Mouse (Mus musculus) liver, embryonic 16.5 days (tissue): ENCODE data around the gene Tmem245. TPM values are rescaled to one million over a fixed set of nuclear protein-coding genes. Genes with fewer than 3 reads are reported as not detected.

ENCODE experiments used
- ATAC-seq: fragments of 200-750 bp; cut with Nextera tagmentation; 2 replicates; pipeline ENCODE4 v1.8.0; 2017; ENCODE audit warnings: low read depth, mild to moderate bottlenecking, moderate number of reproducible peaks, moderate library complexity
- H3K27ac ChIP-seq: fragments of 300-500 bp; sonication (generic); 2 replicates; pipeline ENCODE4 v1.5.1; 2014; ENCODE audit warnings: mild to moderate bottlenecking, low read length
- H3K27me3 ChIP-seq: fragments of 300-500 bp; sonication (generic); 2 replicates; pipeline ENCODE4 v1.6.1; 2014; ENCODE audit warnings: low read depth, low read length, mixed read lengths; ENCODE audit not compliant: control insufficient read depth, insufficient read depth
- H3K36me3 ChIP-seq: fragments of 300-500 bp; sonication (generic); 2 replicates; pipeline ENCODE4 v1.6.1; 2014; ENCODE audit warnings: mild to moderate bottlenecking; ENCODE audit not compliant: control insufficient read depth, insufficient read depth
- H3K4me1 ChIP-seq: fragments of 300-500 bp; sonication (generic); 2 replicates; pipeline ENCODE4 v1.6.1; 2014; ENCODE audit warnings: low read depth, low read length, mixed read lengths; ENCODE audit not compliant: control insufficient read depth
- H3K4me2 ChIP-seq: fragments of 300-500 bp; sonication (generic); 2 replicates; pipeline ENCODE4 v1.6.1; 2014; ENCODE audit warnings: low read depth, low read length, mixed read lengths
- H3K4me3 ChIP-seq: fragments of 300-500 bp; sonication (generic); 2 replicates; pipeline ENCODE4 v1.5.1; 2014; ENCODE audit warnings: low read depth, mild to moderate bottlenecking, low read length
- H3K9ac ChIP-seq: fragments of 300-500 bp; sonication (generic); 2 replicates; pipeline ENCODE4 v1.6.1; 2014; ENCODE audit warnings: low read depth, low read length
- H3K9me3 ChIP-seq: fragments of 300-500 bp; sonication (generic); replicated peaks from 2 replicates; pipeline ENCODE4 v1.6.1; 2016; ENCODE audit warnings: low read length; ENCODE audit not compliant: control insufficient read depth
- WGBS: fragments of 180-500 bp; shearing (Covaris S2); extraction: QIAGEN DNeasy Blood & Tissue Kit; methylation state at CpG from one replicate; pipeline ENCODE4 v1.1.7; 2014; ENCODE audit not compliant: insufficient replicate concordance; 5-methylcytosine and 5-hydroxymethylcytosine counted together
- polyA plus RNA-seq: library from polyadenylated mRNA; unstranded; fragments of >200 nt; fragmentation: Nextera tagmentation; extraction: Ambion mirVana; gene quantifications from 2 replicates; pipeline ENCODE4 v1.2.1, GENCODE M21; 2015

Tmem245 gene
- polyA plus RNA-seq, 1 experiment from 2014 or later = 2.4 TPM

GRCm38 (mm10) chr4:56865003-56865511, 82.2 kb downstream of the Tmem245 start, which contains the start of gene Ctnnal1:
TSS of gene Ctnnal1 (minus strand) at chr4:56865188.
- Histone ChIP-seq H3K4me1 (peaks cover 34% of the 10 kb centered on the region), H3K36me3 (no peaks in the 10 kb centered on the region), H3K9me3 (no peaks in the 10 kb centered on the region), H3K27ac (peak within 1 kb of the TSS; percentile 91), H3K4me3 (peak within 1 kb of the TSS; percentile 81), H3K27me3 (no peaks in the 10 kb centered on the region), H3K9ac (peak within 1 kb of the TSS; percentile 84), H3K4me2 (peak within 1 kb of the TSS; percentile 94)
- peak; percentile 93 for ATAC-seq
- WGBS = under 1% methylated on average over 39 of the region's 45 CpGs

GRCm38 (mm10) chr4:56864417-56865001, 82.7 kb downstream of the Tmem245 start:
- H3K9ac ChIP-seq = peak overlapping the region; percentile 84
- H3K4me1 ChIP-seq = peaks cover 34% of the 10 kb centered on the region
- H3K4me3 ChIP-seq = peak overlapping the region; percentile 81
- WGBS = under 1% methylated on average over 49 of the region's 49 CpGs
- H3K9me3 ChIP-seq = no peaks in the 10 kb centered on the region
- H3K27ac ChIP-seq = peak overlapping the region; percentile 91
- H3K36me3 ChIP-seq = no peaks in the 10 kb centered on the region
- H3K27me3 ChIP-seq = no peaks in the 10 kb centered on the region
- ATAC-seq = peak; percentile 28
- H3K4me2 ChIP-seq = peak overlapping the region; percentile 94

GRCm38 (mm10) chr4:56864016-56864415, 83.2 kb downstream of the Tmem245 start:
- no peak for ATAC-seq

GRCm38 (mm10) chr4:56861551-56861950, 85.7 kb downstream of the Tmem245 start:
- H3K4me3 ChIP-seq = no peak overlapping the region
- 21% methylated on average over 4 of the region's 4 CpGs for WGBS
- H3K4me1 ChIP-seq = peaks cover 34% of the 10 kb centered on the region
- no peaks in the 10 kb centered on the region for H3K36me3 ChIP-seq
- ATAC-seq = no peak
- H3K27me3 ChIP-seq = no peaks in the 10 kb centered on the region
- no peak overlapping the region for H3K9ac ChIP-seq
- H3K9me3 ChIP-seq = no peaks in the 10 kb centered on the region
- H3K27ac ChIP-seq = no peak overlapping the region
- no peak overlapping the region; the same call in 1 of the 2 replicates for H3K4me2 ChIP-seq

More at GRCm38 (mm10) chr4:56864016-56864415, 83.2 kb downstream of the Tmem245 start:
- no peaks in the 10 kb centered on the region for H3K27me3 ChIP-seq
- 64% methylated on average over 4 of the region's 4 CpGs for WGBS
- H3K4me1 ChIP-seq = peaks cover 34% of the 10 kb centered on the region
- H3K4me2 ChIP-seq = peak overlapping the region; percentile 94
- H3K4me3 ChIP-seq = peak overlapping the region; percentile 81
- H3K9me3 ChIP-seq = no peaks in the 10 kb centered on the region
- no peaks in the 10 kb centered on the region for H3K36me3 ChIP-seq
- no peak overlapping the region; the same call in 1 of the 2 replicates for H3K27ac ChIP-seq
- H3K9ac ChIP-seq = peak overlapping the region; percentile 84

GRCm38 (mm10) chr4:56858733-56859132, 88.5 kb downstream of the Tmem245 start:
- Histone ChIP-seq H3K4me2 (no peak overlapping the region), H3K4me1 (peaks cover 21% of the 10 kb centered on the region), H3K27ac (no peak overlapping the region), H3K9me3 (no peaks in the 10 kb centered on the region), H3K27me3 (no peaks in the 10 kb centered on the region), H3K4me3 (no peak overlapping the region), H3K9ac (no peak overlapping the region), H3K36me3 (no peaks in the 10 kb centered on the region)
- WGBS = 69% methylated on average over 9 of the region's 9 CpGs
- no peak for ATAC-seq

- no peak overlapping the region for H3K4me3 ChIP-seq
- 76% methylated on average over 8 of the region's 8 CpGs for WGBS
- no peak for ATAC-seq
- H3K9me3 ChIP-seq = no peaks in the 10 kb centered on the region
- no peaks in the 10 kb centered on the region for H3K27me3 ChIP-seq
- H3K9ac ChIP-seq = no peak overlapping the region
- H3K4me1 ChIP-seq = peaks cover 3% of the 10 kb centered on the region
- no peak overlapping the region for H3K27ac ChIP-seq
- H3K36me3 ChIP-seq = no peaks in the 10 kb centered on the region
- H3K4me2 ChIP-seq = no peak overlapping the region
Observed at GRCm38 (mm10) chr4:56856371-56856949, 90.8 kb downstream of the Tmem245 start.

GRCm38 (mm10) chr4:56855935-56856334, 91.3 kb downstream of the Tmem245 start:
- 82% methylated on average over 5 of the region's 5 CpGs for WGBS
- Histone ChIP-seq H3K4me3 (no peak overlapping the region), H3K36me3 (no peaks in the 10 kb centered on the region), H3K9me3 (no peaks in the 10 kb centered on the region), H3K27ac (no peak overlapping the region), H3K4me2 (no peak overlapping the region), H3K27me3 (no peaks in the 10 kb centered on the region), H3K9ac (no peak overlapping the region), H3K4me1 (peaks cover 3% of the 10 kb centered on the region; the same call in 1 of the 2 replicates)
- no peak for ATAC-seq

GRCm38 (mm10) chr4:56850724-56851123, 96.5 kb downstream of the Tmem245 start:
- ATAC-seq = no peak
- H3K9ac ChIP-seq = no peak overlapping the region
- 51% methylated on average over 6 of the region's 6 CpGs for WGBS
- H3K4me1 ChIP-seq = peaks cover 3% of the 10 kb centered on the region; the same call in 1 of the 2 replicates
- no peaks in the 10 kb centered on the region for H3K27me3 ChIP-seq
- no peak overlapping the region for H3K4me2 ChIP-seq
- no peak overlapping the region for H3K4me3 ChIP-seq
- H3K9me3 ChIP-seq = no peaks in the 10 kb centered on the region
- H3K36me3 ChIP-seq = no peaks in the 10 kb centered on the region
- H3K27ac ChIP-seq = no peak overlapping the region

- H3K27me3 ChIP-seq = no peaks in the 10 kb centered on the region
- no peak for ATAC-seq
- peaks cover 7% of the 10 kb centered on the region for H3K36me3 ChIP-seq
- H3K4me2 ChIP-seq = no peak overlapping the region
- H3K9me3 ChIP-seq = peaks cover 2% of the 10 kb centered on the region; the same call in 1 of the 2 replicates
- no peak overlapping the region for H3K9ac ChIP-seq
- WGBS = 81% methylated on average over 6 of the region's 6 CpGs
- H3K27ac ChIP-seq = no peak overlapping the region
- no peak overlapping the region for H3K4me3 ChIP-seq
- peaks cover 3% of the 10 kb centered on the region; the same call in 1 of the 2 replicates for H3K4me1 ChIP-seq
Observed at GRCm38 (mm10) chr4:56848044-56848443, 99.2 kb downstream of the Tmem245 start.
